Mouse (Mus musculus) ES-Bruce4 (cell line): ENCODE data around the gene Camkmt.

ENCODE experiments used
- CTCF ChIP-seq: IDR thresholded peaks from one replicate; pipeline ENCODE4 v1.8.1; 2011; ENCODE audit warnings: low read depth, low read length
- EP300 ChIP-seq: IDR thresholded peaks from 2 replicates; pipeline ENCODE4 v1.6.1; 2011; ENCODE audit warnings: low read depth, low read length; ENCODE audit not compliant: insufficient read depth
- POLR2A ChIP-seq: IDR thresholded peaks from one replicate; pipeline ENCODE4 v1.8.1; 2011; ENCODE audit warnings: low read length; ENCODE audit not compliant: insufficient read depth

DNA sequence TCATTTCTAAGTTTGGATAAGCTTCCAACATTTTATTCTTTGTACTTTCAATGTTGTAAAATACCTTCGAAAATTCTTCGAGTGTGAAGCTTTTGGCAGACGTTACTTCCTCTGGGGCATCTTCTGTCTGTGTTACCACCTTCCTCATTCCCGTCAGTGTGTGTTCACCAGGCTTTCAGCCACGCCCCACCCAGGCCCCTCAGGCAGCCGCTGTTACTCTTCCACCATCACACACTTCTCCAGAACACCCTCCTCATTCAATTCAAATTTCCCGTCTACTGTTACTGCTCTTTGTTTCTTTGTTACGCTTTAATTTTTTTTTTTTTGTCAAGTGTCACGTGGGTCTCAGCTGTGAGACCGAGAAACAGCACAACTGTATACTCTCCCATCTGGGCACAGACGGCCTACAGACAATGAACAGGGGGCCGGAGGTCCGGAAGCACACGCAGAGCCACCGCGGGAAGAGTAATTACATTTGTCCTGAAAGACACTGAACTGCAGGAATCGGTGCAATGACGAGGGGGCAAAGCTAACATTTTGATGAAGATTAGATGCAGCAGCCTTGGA, 250.9 kb downstream of the Camkmt start:
- TF ChIP-seq CTCF (no peak), POLR2A (no peak), EP300 (no peak)
